Mouse (Mus musculus): ENCODE measurements around the gene A630001G21Rik. TPM values are rescaled to one million over a fixed set of nuclear protein-coding genes. Genes with fewer than 3 reads are reported as not detected.

A630001G21Rik gene
- total and polyA plus RNA-seq, 2 experiments from 2014 or later = 0.60 TPM; not detected in 1

DNA sequence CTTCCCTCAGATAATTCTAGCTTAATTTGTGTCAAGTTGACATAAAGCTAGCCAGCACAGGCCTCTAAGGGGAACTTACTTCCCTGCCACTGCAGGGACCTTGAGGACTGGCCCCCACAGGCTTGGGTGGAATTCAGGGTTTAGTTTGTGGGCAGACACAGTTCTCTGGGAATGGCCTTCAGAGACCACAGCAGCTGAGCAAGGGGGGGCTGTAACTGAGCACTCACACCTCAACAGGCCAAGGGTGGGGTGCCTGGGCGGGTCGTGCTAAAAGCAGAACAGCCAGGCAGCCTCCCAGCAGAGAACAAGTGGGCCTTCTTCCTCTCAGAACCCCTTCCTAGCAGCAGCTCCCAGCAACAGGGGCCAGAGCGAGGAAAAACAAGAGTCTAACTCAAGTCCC is 12.3 kb downstream of the A630001G21Rik start:
- Histone ChIP-seq H3K36me3 (replicated peaks; ENCODE audit: control insufficient read depth, insufficient read depth, low read length) (no peaks in the 10 kb centered on the region), H3K9me3 (replicated peaks; ENCODE audit: control insufficient read depth, low read length) (no peaks in the 10 kb centered on the region), H3K27ac (ENCODE audit: low read depth) (no peak overlapping the region), H3K4me2 (ENCODE audit: low read depth, low read length) (no peak overlapping the region), H3K27me3 (ENCODE audit: control insufficient read depth, insufficient read depth, low read length) (no peaks in the 10 kb centered on the region), H3K4me3 (ENCODE audit: low read depth, low read length) (no peak overlapping the region), H3K4me1 (ENCODE audit: control insufficient read depth, insufficient read depth) (no peaks in the 10 kb centered on the region), H3K9ac (replicated peaks; ENCODE audit: low read depth, low read length) (no peak overlapping the region)
- ATAC-seq (ENCODE audit: insufficient read depth, low read depth) = no peak
- no peak for DNase-seq (ENCODE audit: low spot score)
- TF ChIP-seq CTCF (IDR thresholded peaks at IDR 0.05; ENCODE audit: low read depth) = no peak
- TF ChIP-seq EP300 (IDR thresholded peaks at IDR 0.05; ENCODE audit: low read depth) = no peak
- WGBS = 70% methylated on average over 3 of the region's 3 CpGs

DNA sequence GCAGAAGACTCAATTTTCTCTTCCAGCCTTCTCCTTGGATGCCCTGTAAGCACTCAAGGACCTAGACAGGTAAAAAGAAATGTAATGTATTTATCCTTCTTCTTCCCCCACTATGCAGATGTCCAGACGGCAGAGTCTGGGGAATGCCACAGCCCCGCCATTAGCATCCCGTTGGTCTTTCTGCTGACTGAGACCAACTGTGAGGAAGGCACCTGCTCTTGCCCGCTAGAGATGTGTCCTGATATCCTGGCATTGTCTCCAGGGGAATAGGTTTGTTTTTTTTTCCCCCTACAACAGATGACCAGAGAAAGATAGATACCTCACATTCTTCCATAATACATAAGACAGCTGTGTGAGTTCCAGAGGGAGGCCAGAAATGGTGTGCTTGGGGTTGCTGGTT is 14.2 kb downstream of the A630001G21Rik start:
- no peaks in the 10 kb centered on the region for H3K4me1 ChIP-seq (ENCODE audit: control insufficient read depth, insufficient read depth)
- H3K9ac ChIP-seq (replicated peaks; ENCODE audit: low read depth, low read length) = no peak overlapping the region
- DNase-seq (ENCODE audit: low spot score) (no peak), ATAC-seq (ENCODE audit: insufficient read depth, low read depth) (no peak)
- WGBS = 60% methylated on average over 4 of the region's 4 CpGs
- no peaks in the 10 kb centered on the region for H3K9me3 ChIP-seq (replicated peaks; ENCODE audit: control insufficient read depth, low read length)
- no peak overlapping the region for H3K4me3 ChIP-seq (ENCODE audit: low read depth, low read length)
- no peak overlapping the region for H3K4me2 ChIP-seq (ENCODE audit: low read depth, low read length)
- no peaks in the 10 kb centered on the region for H3K36me3 ChIP-seq (replicated peaks; ENCODE audit: control insufficient read depth, insufficient read depth, low read length)
- TF ChIP-seq CTCF (IDR thresholded peaks at IDR 0.05; ENCODE audit: low read depth) = no peak
- no peak for TF ChIP-seq EP300 (IDR thresholded peaks at IDR 0.05; ENCODE audit: low read depth)
- H3K27ac ChIP-seq (ENCODE audit: low read depth) = no peak overlapping the region
- H3K27me3 ChIP-seq (ENCODE audit: control insufficient read depth, insufficient read depth, low read length) = no peaks in the 10 kb centered on the region

DNA sequence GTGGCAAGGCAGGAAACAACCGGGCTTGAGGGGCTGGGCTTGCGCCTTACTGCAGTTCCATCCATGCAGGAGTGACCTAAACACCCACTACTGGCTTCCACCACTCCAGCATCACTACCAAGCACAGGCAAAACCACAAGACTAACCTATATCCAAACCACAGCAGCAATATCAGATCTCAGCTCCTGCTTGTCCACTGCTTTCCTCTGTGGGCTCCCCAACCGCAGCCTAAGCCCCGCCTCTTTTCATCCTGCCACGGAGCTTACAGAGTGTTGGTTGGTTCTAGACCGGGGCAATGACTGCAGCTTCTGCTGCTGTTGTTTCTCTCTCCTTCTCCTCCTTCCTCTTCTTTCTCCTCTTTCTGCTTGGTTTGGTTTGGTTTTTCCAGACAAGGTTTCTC is 15.1 kb downstream of the A630001G21Rik start:
- Histone ChIP-seq H3K9me3 (replicated peaks; ENCODE audit: control insufficient read depth, low read length) (no peaks in the 10 kb centered on the region), H3K4me3 (ENCODE audit: low read depth, low read length) (no peak overlapping the region), H3K27ac (ENCODE audit: low read depth) (no peak overlapping the region), H3K27me3 (ENCODE audit: control insufficient read depth, insufficient read depth, low read length) (no peaks in the 10 kb centered on the region), H3K4me1 (ENCODE audit: control insufficient read depth, insufficient read depth) (peaks cover 5% of the 10 kb centered on the region; the same call in 1 of the 2 replicates), H3K9ac (replicated peaks; ENCODE audit: low read depth, low read length) (no peak overlapping the region), H3K4me2 (ENCODE audit: low read depth, low read length) (no peak overlapping the region), H3K36me3 (replicated peaks; ENCODE audit: control insufficient read depth, insufficient read depth, low read length) (no peaks in the 10 kb centered on the region)
- WGBS = 67% methylated on average over 6 of the region's 6 CpGs
- no peak for DNase-seq (ENCODE audit: low spot score)
- ATAC-seq (ENCODE audit: insufficient read depth, low read depth) = no peak
- TF ChIP-seq EP300 (IDR thresholded peaks at IDR 0.05; ENCODE audit: low read depth) (no peak), CTCF (IDR thresholded peaks at IDR 0.05; ENCODE audit: low read depth) (no peak)

DNA sequence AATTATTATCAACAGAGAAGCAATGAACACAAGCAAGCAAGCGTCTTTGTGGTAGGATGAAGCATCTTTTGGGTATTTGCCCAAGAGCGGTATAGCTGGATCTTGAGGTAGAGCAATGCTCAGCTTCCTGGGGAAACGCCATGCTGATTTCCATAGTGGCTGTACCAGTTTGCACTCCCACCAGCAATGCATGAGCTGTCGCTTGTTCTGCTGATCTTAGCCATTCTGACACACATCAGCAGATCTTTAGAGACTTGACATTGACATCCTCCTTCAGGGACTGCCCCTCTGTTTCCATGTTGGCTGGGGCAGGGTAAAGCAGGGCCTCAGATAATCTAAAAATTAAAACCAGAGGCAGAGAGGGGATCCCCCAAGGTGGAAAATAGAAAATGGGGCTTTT is 16.8 kb downstream of the A630001G21Rik start:
- H3K27me3 ChIP-seq (ENCODE audit: control insufficient read depth, insufficient read depth, low read length) = no peaks in the 10 kb centered on the region
- ATAC-seq (ENCODE audit: insufficient read depth, low read depth) = no peak
- WGBS = 80% methylated on average over 4 of the region's 4 CpGs

GRCm38 (mm10) chr1:85758969-85759293 is 19.5 kb downstream of the A630001G21Rik start:
- Histone ChIP-seq H3K4me3 (ENCODE audit: low read depth, low read length) (no peak overlapping the region), H3K9me3 (replicated peaks; ENCODE audit: control insufficient read depth, low read length) (0 out of 2 replicates have a peak, but pooled peaks cover 3% of the 10 kb centered on the region), H3K27ac (ENCODE audit: low read depth) (no peak overlapping the region), H3K4me1 (ENCODE audit: control insufficient read depth, insufficient read depth) (peaks cover 8% of the 10 kb centered on the region; the same call in 1 of the 2 replicates), H3K36me3 (replicated peaks; ENCODE audit: control insufficient read depth, insufficient read depth, low read length) (no peaks in the 10 kb centered on the region), H3K27me3 (ENCODE audit: control insufficient read depth, insufficient read depth, low read length) (no peaks in the 10 kb centered on the region), H3K4me2 (ENCODE audit: low read depth, low read length) (peak overlapping the region; percentile 50; the same call in 1 of the 2 replicates), H3K9ac (replicated peaks; ENCODE audit: low read depth, low read length) (no peak overlapping the region)
- 8% methylated on average over 1 of the region's 1 CpGs for WGBS
- TF ChIP-seq EP300 (IDR thresholded peaks at IDR 0.05; ENCODE audit: low read depth) = no peak
- TF ChIP-seq CTCF (IDR thresholded peaks at IDR 0.05; ENCODE audit: low read depth) = no peak
- no peak for DNase-seq (ENCODE audit: low spot score)
- ATAC-seq (ENCODE audit: insufficient read depth, low read depth) = no peak; the same call in 1 of the 2 replicates

More for the DNA sequence above, 16.8 kb downstream of the A630001G21Rik start:
- Histone ChIP-seq H3K9ac (replicated peaks; ENCODE audit: low read depth, low read length) (no peak overlapping the region), H3K9me3 (replicated peaks; ENCODE audit: control insufficient read depth, low read length) (0 out of 2 replicates have a peak, but pooled peaks cover 3% of the 10 kb centered on the region), H3K36me3 (replicated peaks; ENCODE audit: control insufficient read depth, insufficient read depth, low read length) (no peaks in the 10 kb centered on the region), H3K4me3 (ENCODE audit: low read depth, low read length) (no peak overlapping the region), H3K4me2 (ENCODE audit: low read depth, low read length) (no peak overlapping the region), H3K27ac (ENCODE audit: low read depth) (no peak overlapping the region), H3K4me1 (ENCODE audit: control insufficient read depth, insufficient read depth) (peaks cover 8% of the 10 kb centered on the region; the same call in 1 of the 2 replicates)
- no peak for TF ChIP-seq CTCF (IDR thresholded peaks at IDR 0.05; ENCODE audit: low read depth)
- TF ChIP-seq EP300 (IDR thresholded peaks at IDR 0.05; ENCODE audit: low read depth) = no peak
- no peak for DNase-seq (ENCODE audit: low spot score)
